Mouse (Mus musculus): ENCODE data around the gene Fam83e. TPM values are rescaled to one million over a fixed set of nuclear protein-coding genes. Genes with fewer than 3 reads are reported as not detected.

The Fam83e gene
- total and polyA plus RNA-seq, 3 experiments = 0.13 to 1.3 (median 0.74) TPM

DNA sequence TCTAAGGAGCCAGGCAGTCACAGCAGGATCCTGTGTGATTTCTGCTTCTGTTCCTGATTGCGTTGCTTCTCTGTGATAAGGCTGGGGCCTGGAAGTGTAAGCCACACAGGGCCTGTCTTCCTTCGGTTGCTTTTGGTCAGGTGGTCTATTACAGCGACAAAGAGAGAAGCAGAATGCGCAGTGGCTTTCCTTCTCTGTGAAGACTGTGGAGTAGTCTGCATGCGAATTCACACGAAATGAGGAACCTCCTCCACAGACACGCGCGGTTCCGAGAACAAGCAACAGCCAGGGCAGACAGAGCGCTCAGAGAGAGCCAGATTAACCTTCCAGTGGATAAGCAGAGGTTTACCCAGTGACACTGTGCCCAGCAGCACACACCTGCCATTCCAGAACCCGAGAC lies 20.3 kb downstream of the Fam83e start:
- no peak for TF ChIP-seq CHD2 (IDR thresholded peaks at IDR 0.05; ENCODE audit: low read length)
- no peak for TF ChIP-seq CTCF (conservative IDR thresholded peaks at IDR 0.05 in 1 of 2, IDR thresholded peaks at IDR 0.05 in 1 of 2; ENCODE audit: low read depth in 2 of 2, low read length in 2 of 2)
- no peak for TF ChIP-seq UBTF (IDR thresholded peaks at IDR 0.05; ENCODE audit: low read depth, low read length)
- TF ChIP-seq POLR2AphosphoS2 (IDR thresholded peaks at IDR 0.05; ENCODE audit: low read depth, low read length) = no peak
- no peak for TF ChIP-seq POLR2A (IDR thresholded peaks at IDR 0.05; ENCODE audit: low read depth, low read length)
- no peak for TF ChIP-seq PAX5 (IDR thresholded peaks at IDR 0.05; ENCODE audit: low read length)
- TF ChIP-seq E2F4 (IDR thresholded peaks at IDR 0.05; ENCODE audit: insufficient replicate concordance, low read depth, low read length) = no peak
- TF ChIP-seq RCOR1 (conservative IDR thresholded peaks at IDR 0.05; ENCODE audit: low read depth, low read length) = no peak
- no peak for TF ChIP-seq RAD21 (IDR thresholded peaks at IDR 0.05; ENCODE audit: low read depth, low read length)
- no peak for TF ChIP-seq SIN3A (IDR thresholded peaks at IDR 0.05; ENCODE audit: low read length)
- TF ChIP-seq ELF1 (IDR thresholded peaks at IDR 0.05; ENCODE audit: low read depth, low read length) = no peak
- no peak for TF ChIP-seq ZMIZ1 (IDR thresholded peaks at IDR 0.05; ENCODE audit: low read depth, low read length)
- TF ChIP-seq ZKSCAN1 (IDR thresholded peaks at IDR 0.05; ENCODE audit: borderline replicate concordance, low read depth, low read length) = no peak
- TF ChIP-seq MAFK (IDR thresholded peaks at IDR 0.05; ENCODE audit: insufficient replicate concordance, low read length) = no peak
- no peak for TF ChIP-seq CHD1 (IDR thresholded peaks at IDR 0.05; ENCODE audit: low read depth, low read length)
- H3K27ac ChIP-seq (ENCODE audit: insufficient read depth, low read depth) = no peak overlapping the region

DNA sequence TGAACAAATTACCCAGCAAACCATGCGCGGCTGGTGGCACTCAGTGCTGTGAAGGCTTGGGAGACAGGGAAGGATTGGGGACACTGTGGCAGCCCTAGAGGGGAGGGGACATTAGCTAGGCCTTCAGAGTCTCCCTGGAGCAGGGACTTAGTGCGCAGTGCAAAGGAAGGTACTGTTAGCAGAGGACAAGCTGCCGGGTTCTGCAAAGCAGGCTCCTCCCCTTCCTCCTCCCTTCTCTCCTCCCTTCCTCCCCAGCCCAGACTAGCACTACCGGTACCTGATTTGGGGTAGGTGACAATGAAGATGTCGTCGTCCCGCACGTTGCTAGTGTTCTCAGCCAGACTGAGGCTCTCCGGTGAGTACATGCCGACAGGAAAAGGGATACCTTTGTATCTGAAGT lies 20.8 kb downstream of the Fam83e start:
- Histone ChIP-seq H3K27me3 (replicated peaks) (peaks cover 12% of the 10 kb centered on the region), H3K9me3 (replicated peaks; ENCODE audit: low read length) (peaks cover 4% of the 10 kb centered on the region), H3K79me2 (replicated peaks; ENCODE audit: control insufficient read depth, extremely low read depth, insufficient read depth, poor library complexity, severe bottlenecking) (no peaks in the 10 kb centered on the region), H3K27ac (ENCODE audit: insufficient read depth, low read depth) (no peak overlapping the region), H3K4me1 (ENCODE audit: control insufficient read depth in 1 of 2, insufficient read depth in 2 of 2) (peaks cover 5 to 12% of the 10 kb centered on the region in 2 experiments), H3K4me3 (replicated peaks in 1 of 3; ENCODE audit: low read depth in 2 of 3, low read length in 2 of 3, poor library complexity in 1 of 3) (no peak overlapping the region), H3K4me2 (ENCODE audit: insufficient read depth, low read depth, poor library complexity, severe bottlenecking) (no peak overlapping the region), H3K36me3 (replicated peaks in 1 of 2; ENCODE audit: control insufficient read depth in 1 of 2, insufficient read depth in 1 of 2, low read length in 1 of 2) (no peaks in the 10 kb centered on the region), H3K9ac (ENCODE audit: insufficient read depth, low read depth) (no peak overlapping the region)
- in situ Hi-C loops (cut with MboI; ENCODE audit: low pct_ligation_motif_present, low pct_unique_long_range_greater_than_20kb, low sequenced_read_pairs) (loop anchor here (5.0 kb wide), 1 partner anchor 61 kb away; no protein-coding TSS in a partner anchor), dilution Hi-C loops (cut with MboI; ENCODE audit: extremely low pct_ligation_motif_present, extremely low pct_unique_long_range_greater_than_20kb, low sequenced_read_pairs) (no loop called here)
- no peak for DNase-seq (ENCODE audit: extremely low read depth)
- TF ChIP-seq SIN3A (IDR thresholded peaks at IDR 0.05; ENCODE audit: low read length) (no peak), TBP (conservative IDR thresholded peaks at IDR 0.05; ENCODE audit: low read depth, low read length) (no peak), MAZ (IDR thresholded peaks at IDR 0.05; ENCODE audit: low read depth, low read length) (no peak), HCFC1 (IDR thresholded peaks at IDR 0.05; ENCODE audit: low read depth, low read length) (no peak), CHD2 (IDR thresholded peaks at IDR 0.05; ENCODE audit: low read length) (no peak), MEF2A (IDR thresholded peaks at IDR 0.05; ENCODE audit: borderline replicate concordance, low read depth, low read length) (no peak), NELFE (IDR thresholded peaks at IDR 0.05; ENCODE audit: low read depth, low read length) (no peak), POLR2AphosphoS2 (IDR thresholded peaks at IDR 0.05; ENCODE audit: low read depth, low read length) (no peak)

More for the DNA sequence above, 20.3 kb downstream of the Fam83e start:
- dilution Hi-C loops (cut with MboI; ENCODE audit: extremely low pct_ligation_motif_present, extremely low pct_unique_long_range_greater_than_20kb, low sequenced_read_pairs) = no loop called here
- H3K4me1 ChIP-seq (ENCODE audit: control insufficient read depth in 1 of 2, insufficient read depth in 2 of 2) = peaks cover 5 to 12% of the 10 kb centered on the region in 2 experiments
- H3K36me3 ChIP-seq (replicated peaks in 1 of 2; ENCODE audit: control insufficient read depth in 1 of 2, insufficient read depth in 1 of 2, low read length in 1 of 2) = no peaks in the 10 kb centered on the region
- in situ Hi-C loops (cut with MboI; ENCODE audit: low pct_ligation_motif_present, low pct_unique_long_range_greater_than_20kb, low sequenced_read_pairs) = loop anchor here (5.0 kb wide), 1 partner anchor 61 kb away; no protein-coding TSS in a partner anchor
- H3K4me2 ChIP-seq (ENCODE audit: insufficient read depth, low read depth, poor library complexity, severe bottlenecking) = no peak overlapping the region
- no peaks in the 10 kb centered on the region for H3K79me2 ChIP-seq (replicated peaks; ENCODE audit: control insufficient read depth, extremely low read depth, insufficient read depth, poor library complexity, severe bottlenecking)
- H3K27me3 ChIP-seq (replicated peaks) = peaks cover 10% of the 10 kb centered on the region
- no peak overlapping the region for H3K4me3 ChIP-seq (replicated peaks in 1 of 3; ENCODE audit: low read depth in 2 of 3, low read length in 2 of 3, poor library complexity in 1 of 3)
- no peak overlapping the region for H3K9ac ChIP-seq (ENCODE audit: insufficient read depth, low read depth)
- H3K9me3 ChIP-seq (replicated peaks; ENCODE audit: low read length) = no peaks in the 10 kb centered on the region
- no peak for DNase-seq (ENCODE audit: extremely low read depth)
